Mouse (Mus musculus) adrenal gland, adult (tissue): ENCODE measurements at regions not wholly inside any gene's neighbourhood (a gene's known extent, or its start where the extent isn't known, plus 50 kb on each side); places are given as distances from the start of the nearest gene placed in this dataset.

Experiments
- DNase-seq, 2 experiments: peaks; one replicate each; pipeline ENCODE4 v3.0.0; 2022 to 2023; ENCODE audit warnings: low spot score in 1 of 2; ENCODE audit not compliant: inconsistent age in 2 of 2

DNA sequence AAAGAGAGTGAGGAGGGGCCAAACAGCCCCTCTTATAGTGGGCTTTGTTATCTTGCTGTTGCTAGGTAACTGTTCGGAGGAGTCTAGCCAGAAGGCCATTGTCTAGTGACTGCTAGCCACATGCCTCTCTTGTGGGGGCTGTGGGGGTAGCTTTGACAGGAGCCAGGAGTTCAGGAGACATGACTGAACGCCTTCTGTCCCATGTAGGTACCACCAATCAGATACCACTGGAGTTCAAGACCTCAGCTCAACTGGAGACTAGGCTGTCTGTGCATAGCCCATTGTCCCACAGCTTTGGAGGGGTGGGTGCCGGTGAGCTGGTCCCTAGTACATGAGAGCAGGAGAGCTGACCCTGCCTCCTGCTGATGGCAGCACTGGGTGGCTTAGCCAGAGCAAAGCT is 82.4 kb upstream of the Unc93a2 start:
- no peak for DNase-seq

DNA sequence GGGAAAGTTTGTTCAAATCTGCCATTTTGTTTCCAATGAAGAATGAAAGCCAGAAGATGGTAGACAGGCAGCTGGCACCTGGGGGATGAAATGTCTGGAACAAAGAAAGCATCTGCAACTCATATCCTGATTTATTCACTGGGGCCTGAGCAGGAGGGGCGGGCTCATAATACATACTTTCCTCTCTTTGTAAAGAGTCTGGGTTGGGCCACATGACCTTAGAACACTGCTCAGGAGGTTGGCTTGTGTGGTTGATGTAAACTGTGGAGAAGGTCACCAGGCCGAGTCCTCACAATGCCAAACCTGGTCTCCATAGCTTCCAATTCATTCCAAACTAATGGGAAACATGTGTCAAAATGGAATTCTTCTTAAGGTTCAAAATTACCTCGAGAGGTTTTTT is 79.6 kb upstream of the Unc93a2 start:
- DNase-seq: no peak

DNA sequence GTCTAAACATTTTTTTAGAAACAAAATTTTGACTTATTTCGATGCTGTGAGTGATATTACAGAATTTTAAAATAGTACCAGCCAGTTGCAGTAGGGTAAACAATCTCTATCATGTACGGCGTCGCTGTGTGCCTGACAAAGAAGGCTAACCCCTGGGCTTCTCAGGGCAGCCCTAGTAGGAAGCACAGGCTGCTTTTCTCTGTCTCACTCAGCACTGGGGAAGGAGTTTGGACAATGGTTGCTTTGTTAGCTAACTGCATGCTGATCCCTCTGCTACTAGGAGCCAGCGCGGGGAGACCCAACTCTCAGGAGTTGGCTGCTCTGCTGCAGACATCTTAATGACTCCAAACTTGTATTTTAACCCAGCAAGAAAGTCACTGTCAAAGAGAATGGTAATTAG is 75.9 kb upstream of the Unc93a2 start:
- no peak for DNase-seq

DNA sequence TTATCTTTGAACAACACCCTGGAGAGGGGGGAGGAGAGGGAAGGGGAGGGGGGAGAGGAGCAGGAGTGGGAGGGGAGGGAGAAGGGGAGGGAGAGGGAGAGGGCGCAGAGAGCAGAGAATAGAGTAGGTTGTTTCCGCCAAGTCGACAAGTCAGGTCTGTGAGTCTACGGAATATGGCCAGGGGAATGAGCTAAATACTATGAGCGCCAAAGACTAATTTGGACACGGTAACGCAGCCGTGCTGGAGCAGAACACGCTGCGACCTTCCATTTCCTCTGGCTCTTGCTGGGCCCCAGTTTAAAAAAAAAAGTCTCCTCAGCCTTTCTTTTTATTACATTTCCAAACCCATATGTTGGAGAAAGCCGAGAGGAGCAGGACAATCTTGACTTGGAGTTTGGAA is 71.7 kb upstream of the Unc93a2 start:
- no peak for DNase-seq

GRCm38 (mm10) chr17:7443822-7444221 is 58.6 kb upstream of the Unc93a2 start:
- DNase-seq: peak; percentile 19 to 75

GRCm38 (mm10) chr17:7435075-7435474 is 49.8 kb upstream of the Unc93a2 start:
- no peak for DNase-seq
